Mouse (Mus musculus) liver, embryonic 14.5 days (tissue): ENCODE results near the gene Ankrd55. TPM values are rescaled to one million over a fixed set of nuclear protein-coding genes. Genes with fewer than 3 reads are reported as not detected.

Source experiments
- ATAC-seq: fragments of 200-750 bp; cut with Nextera tagmentation; 2 replicates; pipeline ENCODE4 v1.8.0; 2017; ENCODE audit warnings: moderate number of reproducible peaks, mild to moderate bottlenecking, moderate library complexity; ENCODE audit not compliant: insufficient read depth
- DNase-seq, 3 experiments: peaks; one replicate each; pipeline ENCODE4 v3.0.0-alpha.2; 2012 to 2013; ENCODE audit warnings: low read depth in 3 of 3, low spot score in 3 of 3
- H3K27ac ChIP-seq: fragments of 300-500 bp; sonication (generic); 2 replicates; pipeline ENCODE4 v1.5.1; 2014; ENCODE audit warnings: moderate library complexity, mild to moderate bottlenecking, control low read depth, inconsistent platforms
- H3K27me3 ChIP-seq: fragments of 300-500 bp; sonication (generic); 2 replicates; pipeline ENCODE4 v1.6.1; 2014; ENCODE audit warnings: mild to moderate bottlenecking, low read length, moderate library complexity; ENCODE audit not compliant: control insufficient read depth, insufficient read depth
- H3K36me3 ChIP-seq: fragments of 300-500 bp; sonication (generic); replicated peaks from 2 replicates; pipeline ENCODE4 v1.6.1; 2014; ENCODE audit warnings: low read depth; ENCODE audit not compliant: control insufficient read depth, insufficient read depth
- H3K4me1 ChIP-seq, 2 experiments: fragments of 200-500 bp in 1 of 2; fragments of 300-500 bp in 1 of 2; sonication (generic) in 1 of 2; replicated peaks; 2 replicates each; pipeline ENCODE4 v1.6.1; 2012 to 2014; ENCODE audit warnings: antibody characterized with exemption in 1 of 2, inconsistent platforms in 1 of 2, low read length in 1 of 2; ENCODE audit not compliant: control insufficient read depth in 2 of 2, insufficient read depth in 2 of 2
- H3K4me2 ChIP-seq: fragments of 300-500 bp; sonication (generic); 2 replicates; pipeline ENCODE4 v1.6.1; 2014; ENCODE audit warnings: low read depth, mild to moderate bottlenecking, control low read depth, moderate library complexity
- H3K4me3 ChIP-seq, 2 experiments: fragments of 200-500 bp in 1 of 2; fragments of 300-500 bp in 1 of 2; sonication (generic) in 1 of 2; 2 replicates each; pipeline ENCODE4 v1.5.1; 2012 to 2014; ENCODE audit warnings: low read depth in 2 of 2, low read length in 2 of 2, mild to moderate bottlenecking in 2 of 2, control low read depth in 1 of 2, inconsistent platforms in 1 of 2, moderate library complexity in 1 of 2; ENCODE audit not compliant: insufficient read depth in 1 of 2
- H3K9ac ChIP-seq: fragments of 300-500 bp; sonication (generic); replicated peaks from 2 replicates; pipeline ENCODE4 v1.6.1; 2014; ENCODE audit warnings: mild to moderate bottlenecking, control low read depth, moderate library complexity
- H3K9me3 ChIP-seq: fragments of 300-500 bp; sonication (generic); 2 replicates; pipeline ENCODE4 v1.6.1; 2016; ENCODE audit warnings: low read length, mixed read lengths; ENCODE audit not compliant: control insufficient read depth
- CTCF ChIP-seq: IDR thresholded peaks from 2 replicates; pipeline ENCODE4 v1.5.1; 2016; ENCODE audit warnings: antibody characterized with exemption, low read depth, control low read depth
- EP300 ChIP-seq: IDR thresholded peaks from 2 replicates; pipeline ENCODE4 v1.6.1; 2016; ENCODE audit warnings: antibody characterized with exemption, low read depth
- WGBS: fragments of 180-500 bp; shearing (Covaris S2); extraction: QIAGEN DNeasy Blood & Tissue Kit; methylation state at CpG from one replicate; pipeline ENCODE4 v1.1.7; 2014; ENCODE audit not compliant: insufficient replicate concordance; 5-methylcytosine and 5-hydroxymethylcytosine counted together
- polyA plus RNA-seq, 2 experiments: library from polyadenylated mRNA; depleted of rRNA in 1 of 2; stranded (reverse) in 1 of 2; unstranded in 1 of 2; fragments of >200 nt; fragmentation: Nextera tagmentation in 1 of 2; extraction: Ambion mirVana in 1 of 2; gene quantifications; 2 replicates each; pipeline versions ENCODE4 v1.2.1 to v1.2.3; 2012 to 2014

The Ankrd55 gene
- polyA plus RNA-seq, 2 experiments = 0.10 to 0.13 TPM

- Histone ChIP-seq H3K4me3 (no peak overlapping the region), H3K4me2 (no peak overlapping the region), H3K27me3 (no peaks in the 10 kb centered on the region), H3K9ac (no peak overlapping the region), H3K36me3 (no peaks in the 10 kb centered on the region), H3K9me3 (no peaks in the 10 kb centered on the region), H3K27ac (no peak overlapping the region), H3K4me1 (no peaks in the 10 kb centered on the region)
- TF ChIP-seq EP300 (no peak), CTCF (no peak)
- DNase-seq = no peak
- WGBS = 61% methylated on average over 5 of the region's 5 CpGs
- ATAC-seq = no peak
Observed at GRCm38 (mm10) chr13:112365303-112365702, 77.1 kb downstream of the Ankrd55 start.

GRCm38 (mm10) chr13:112365762-112366161 is 77.5 kb downstream of the Ankrd55 start:
- TF ChIP-seq CTCF (no peak), EP300 (no peak)
- H3K27ac ChIP-seq = no peak overlapping the region
- no peak overlapping the region for H3K4me3 ChIP-seq
- WGBS = 47% methylated on average over 4 of the region's 4 CpGs
- no peaks in the 10 kb centered on the region for H3K27me3 ChIP-seq
- no peak overlapping the region for H3K4me2 ChIP-seq
- no peak overlapping the region for H3K9ac ChIP-seq
- no peaks in the 10 kb centered on the region for H3K9me3 ChIP-seq
- no peaks in the 10 kb centered on the region for H3K36me3 ChIP-seq
- DNase-seq (no peak), ATAC-seq (no peak)
- H3K4me1 ChIP-seq = no peaks in the 10 kb centered on the region

- no peak overlapping the region for H3K4me3 ChIP-seq
- WGBS = 68% methylated on average over 4 of the region's 4 CpGs
- H3K27me3 ChIP-seq = no peaks in the 10 kb centered on the region
- H3K9me3 ChIP-seq = no peaks in the 10 kb centered on the region
- no peak overlapping the region for H3K9ac ChIP-seq
- DNase-seq (no peak), ATAC-seq (no peak)
- H3K36me3 ChIP-seq = no peaks in the 10 kb centered on the region
- H3K4me1 ChIP-seq = no peaks in the 10 kb centered on the region
- no peak overlapping the region for H3K27ac ChIP-seq
- H3K4me2 ChIP-seq = no peak overlapping the region
- TF ChIP-seq EP300 (no peak), CTCF (no peak)
Observed at GRCm38 (mm10) chr13:112366321-112367029, 78.2 kb downstream of the Ankrd55 start.

- H3K36me3 ChIP-seq = no peaks in the 10 kb centered on the region
- no peaks in the 10 kb centered on the region for H3K9me3 ChIP-seq
- H3K4me3 ChIP-seq = no peak overlapping the region
- no peak for ATAC-seq
- no peak for DNase-seq
- no peaks in the 10 kb centered on the region for H3K4me1 ChIP-seq
- H3K27me3 ChIP-seq = no peaks in the 10 kb centered on the region
- TF ChIP-seq CTCF (no peak), EP300 (no peak)
- 70% methylated on average over 4 of the region's 4 CpGs for WGBS
- no peak overlapping the region for H3K27ac ChIP-seq
- H3K9ac ChIP-seq = no peak overlapping the region
- no peak overlapping the region for H3K4me2 ChIP-seq
Observed at GRCm38 (mm10) chr13:112371729-112372128, 83.5 kb downstream of the Ankrd55 start.

- no peak overlapping the region for H3K4me2 ChIP-seq
- WGBS = 61% methylated on average over 8 of the region's 8 CpGs
- no peak overlapping the region for H3K4me3 ChIP-seq
- DNase-seq = no peak
- H3K9ac ChIP-seq = no peak overlapping the region
- H3K27ac ChIP-seq = no peak overlapping the region
- ATAC-seq = no peak
- H3K9me3 ChIP-seq = no peaks in the 10 kb centered on the region
- no peaks in the 10 kb centered on the region for H3K4me1 ChIP-seq
- H3K27me3 ChIP-seq = no peaks in the 10 kb centered on the region
- TF ChIP-seq EP300 (no peak), CTCF (no peak)
- no peaks in the 10 kb centered on the region for H3K36me3 ChIP-seq
Observed at GRCm38 (mm10) chr13:112375766-112376165, 87.5 kb downstream of the Ankrd55 start.
